Mouse (Mus musculus) kidney, adult 2 months (tissue): Measurements from ENCODE around the gene Mmp28.

ENCODE experiments used
- CTCF ChIP-seq: fragments of 200-500 bp; conservative IDR thresholded peaks from 2 replicates; pipeline ENCODE4 v1.5.1; 2011; ENCODE audit warnings: low read depth, mild to moderate bottlenecking, control low read depth, low read length, moderate library complexity, mixed read lengths; ENCODE audit not compliant: insufficient read depth, insufficient read length
- POLR2A ChIP-seq: fragments of 200-500 bp; IDR thresholded peaks from one replicate; pipeline ENCODE4 v1.6.1; 2011; ENCODE audit warnings: low read depth, low read length, control low read depth

- no peak for TF ChIP-seq CTCF
- TF ChIP-seq POLR2A: no peak
These were observed 64.1 kb downstream of the Mmp28 start for GRCm38 (mm10) chr11:83398724-83399123.
